Mouse (Mus musculus) NIH3T3 (cell line): ENCODE measurements around the gene Mfn1.
A peak's percentile ranks its signal among the peaks of the same experiment; 100 is the strongest.

Experiments used
- DNase-seq: peaks from one replicate; pipeline ENCODE4 v3.0.0-alpha.2; 2012; ENCODE audit warnings: low read depth

Gene Mfn1

GRCm38 (mm10) chr3:32529303-32529898 is at the start of gene Mfn1:
Gene Mfn1 (plus strand): TSS chr3:32529465.
- peak; percentile 94 for DNase-seq

- DNase-seq = no peak
Observed at GRCm38 (mm10) chr3:32479961-32480360, 49.3 kb upstream of the Mfn1 start.

- DNase-seq = no peak
Observed at GRCm38 (mm10) chr3:32483035-32483434, 46.2 kb upstream of the Mfn1 start.

- peak; percentile 75 for DNase-seq
Observed at GRCm38 (mm10) chr3:32486543-32486942, 42.7 kb upstream of the Mfn1 start.

DNA sequence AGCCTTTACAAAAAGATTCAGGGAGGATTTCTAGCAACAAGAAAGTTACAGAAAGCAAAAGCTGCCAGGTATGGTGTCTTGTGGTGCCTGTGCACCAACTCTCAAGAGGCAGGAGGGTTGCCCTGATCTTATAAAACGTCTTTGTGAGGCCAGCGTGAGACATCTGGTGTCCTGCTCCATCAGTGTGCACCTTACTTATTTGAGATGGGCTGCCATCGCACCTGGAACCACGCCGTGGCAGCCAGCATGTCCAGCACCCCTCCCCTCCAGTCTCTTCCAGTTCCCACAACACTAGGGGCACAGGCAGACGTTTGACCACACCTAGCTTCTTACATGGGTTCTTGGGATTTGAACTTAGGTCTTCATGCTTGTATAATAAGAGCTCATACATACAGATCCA is 41.1 kb upstream of the Mfn1 start:
- no peak for DNase-seq

- DNase-seq = no peak
Observed at GRCm38 (mm10) chr3:32490076-32490927, 39.0 kb upstream of the Mfn1 start.

- DNase-seq = no peak
Observed at GRCm38 (mm10) chr3:32490928-32491315, 38.3 kb upstream of the Mfn1 start.

DNA sequence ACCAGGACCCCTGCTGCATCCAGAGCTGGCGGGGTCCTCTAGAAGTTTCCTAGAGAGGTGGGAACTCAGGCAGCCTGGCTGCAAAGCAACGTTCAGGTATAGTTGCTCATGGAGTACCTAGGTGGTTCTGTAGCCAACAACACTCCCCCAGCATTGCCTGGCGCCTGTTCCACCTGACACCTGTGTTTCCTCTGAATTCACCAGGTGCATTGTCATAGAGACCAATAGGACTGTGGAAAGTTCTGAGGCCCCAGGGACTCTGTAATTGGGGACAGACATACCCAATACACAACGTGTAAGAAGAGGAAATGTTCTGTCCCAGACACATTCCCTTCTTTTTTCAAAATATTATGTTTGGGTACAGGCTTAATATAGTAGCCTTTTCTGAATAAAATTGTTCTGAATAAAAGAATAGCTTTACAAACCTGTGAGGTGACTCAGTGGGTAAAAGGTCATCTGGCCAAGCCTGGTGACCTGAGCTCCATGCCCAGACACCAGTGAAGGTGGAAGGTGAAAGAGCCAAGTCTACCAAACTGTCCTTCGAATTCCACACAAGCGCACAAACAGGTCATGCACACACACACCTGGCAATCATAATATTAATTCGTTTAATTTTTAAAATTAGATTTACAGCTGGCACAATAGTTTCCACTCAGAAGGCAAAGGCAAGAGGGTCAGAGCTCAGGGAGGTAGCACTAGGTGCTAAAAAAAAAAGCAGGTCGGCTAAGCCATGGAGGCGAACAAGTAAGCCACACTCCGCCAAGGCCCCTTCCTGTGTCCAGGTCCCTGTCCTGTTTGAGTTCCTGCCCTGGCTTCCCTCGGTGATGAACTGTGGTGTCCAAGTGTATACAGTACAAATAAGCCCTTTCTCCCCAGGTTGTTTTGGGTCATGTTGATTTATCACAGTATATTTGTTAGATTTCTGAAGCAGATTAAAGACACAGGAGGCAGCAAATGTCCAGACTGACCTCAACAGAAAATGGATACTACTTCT is 36.9 kb upstream of the Mfn1 start, which contains the start of gene Kcnmb3:
TSS of gene Kcnmb3 (minus strand) at position 135 of the 994 bp plus-strand sequence.
- no peak for DNase-seq

GRCm38 (mm10) chr3:32494387-32495087 is 34.7 kb upstream of the Mfn1 start:
- DNase-seq = no peak

DNA sequence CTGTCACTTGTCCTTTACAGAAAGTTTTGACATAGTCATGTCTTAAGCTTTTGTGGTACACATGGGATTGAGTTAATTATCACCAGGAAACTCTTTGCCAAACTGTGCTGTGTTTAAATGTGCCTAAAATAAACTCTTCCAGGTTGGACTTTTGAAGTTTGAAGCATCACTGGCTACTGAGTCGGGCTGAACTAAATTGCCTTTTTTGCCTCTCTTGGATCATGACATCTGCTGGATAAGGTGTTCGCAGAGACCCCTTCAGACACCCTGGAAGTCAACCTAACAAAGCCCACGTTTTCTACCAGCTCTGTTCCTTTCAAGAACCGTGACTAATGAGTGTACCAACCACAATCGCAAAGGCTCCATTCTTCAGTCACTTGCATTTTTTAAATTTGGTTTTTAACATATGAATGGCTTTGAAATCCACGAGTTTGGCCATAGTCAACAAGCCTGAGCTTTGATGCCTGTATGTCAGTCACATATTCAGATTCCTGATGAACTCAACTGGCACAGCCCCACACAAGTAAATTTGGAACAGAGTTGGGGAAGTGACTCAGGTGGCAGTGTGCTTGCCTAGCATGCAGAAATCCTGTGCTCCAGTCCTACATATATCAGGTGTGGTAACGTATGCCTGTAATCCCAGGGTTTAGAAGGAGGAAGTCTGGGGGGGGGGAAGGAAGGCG is 34.0 kb upstream of the Mfn1 start:
- no peak for DNase-seq

- DNase-seq = peak; percentile 52
Observed at GRCm38 (mm10) chr3:32495856-32496710, 33.2 kb upstream of the Mfn1 start.

- DNase-seq = peak; percentile 66
Observed at GRCm38 (mm10) chr3:32496711-32497070, 32.6 kb upstream of the Mfn1 start.

DNA sequence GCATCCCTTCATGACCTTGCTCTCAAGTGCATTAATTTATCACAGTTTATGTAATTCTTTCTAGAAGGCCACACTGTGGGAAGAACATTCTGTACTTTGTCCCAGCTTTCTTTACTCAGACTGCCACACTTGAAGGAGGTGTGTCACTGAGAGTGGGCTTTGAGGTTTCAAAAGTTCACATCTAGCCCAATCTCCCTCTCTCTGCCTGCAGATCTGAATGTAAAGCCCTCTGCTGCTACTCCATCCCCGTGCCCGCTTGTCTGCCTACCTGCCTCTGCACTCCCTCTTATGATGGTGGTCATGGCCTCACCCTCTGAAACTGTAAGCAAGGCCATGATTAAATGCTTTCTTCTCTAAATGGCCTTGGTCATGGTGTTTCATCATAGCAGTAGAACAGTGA is 28.9 kb upstream of the Mfn1 start:
- no peak for DNase-seq

DNA sequence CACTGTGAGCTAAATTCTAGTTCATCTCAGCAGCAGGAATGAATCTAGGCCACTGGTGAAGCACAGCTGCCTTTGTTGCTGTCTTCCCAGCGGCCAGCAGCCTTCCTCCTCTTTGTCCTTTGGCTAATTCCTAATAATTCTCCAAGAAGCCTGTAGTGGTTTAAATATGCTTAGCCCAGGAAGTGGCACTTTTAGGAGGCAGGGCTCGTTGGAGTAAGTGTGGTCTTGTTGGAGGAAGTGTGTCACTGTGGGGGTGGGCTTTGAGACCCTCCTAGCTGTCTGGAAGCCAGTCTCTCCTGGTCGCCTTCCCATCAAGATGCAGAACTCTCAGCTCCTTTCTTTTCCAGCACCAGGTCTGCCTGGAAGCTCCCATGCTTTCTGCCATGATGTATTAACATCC is 23.4 kb upstream of the Mfn1 start:
- no peak for DNase-seq

- DNase-seq = no peak
Observed at GRCm38 (mm10) chr3:32506366-32507225, 22.7 kb upstream of the Mfn1 start.

- DNase-seq = peak; percentile 90
Observed at GRCm38 (mm10) chr3:32508666-32509324, 20.5 kb upstream of the Mfn1 start.

DNA sequence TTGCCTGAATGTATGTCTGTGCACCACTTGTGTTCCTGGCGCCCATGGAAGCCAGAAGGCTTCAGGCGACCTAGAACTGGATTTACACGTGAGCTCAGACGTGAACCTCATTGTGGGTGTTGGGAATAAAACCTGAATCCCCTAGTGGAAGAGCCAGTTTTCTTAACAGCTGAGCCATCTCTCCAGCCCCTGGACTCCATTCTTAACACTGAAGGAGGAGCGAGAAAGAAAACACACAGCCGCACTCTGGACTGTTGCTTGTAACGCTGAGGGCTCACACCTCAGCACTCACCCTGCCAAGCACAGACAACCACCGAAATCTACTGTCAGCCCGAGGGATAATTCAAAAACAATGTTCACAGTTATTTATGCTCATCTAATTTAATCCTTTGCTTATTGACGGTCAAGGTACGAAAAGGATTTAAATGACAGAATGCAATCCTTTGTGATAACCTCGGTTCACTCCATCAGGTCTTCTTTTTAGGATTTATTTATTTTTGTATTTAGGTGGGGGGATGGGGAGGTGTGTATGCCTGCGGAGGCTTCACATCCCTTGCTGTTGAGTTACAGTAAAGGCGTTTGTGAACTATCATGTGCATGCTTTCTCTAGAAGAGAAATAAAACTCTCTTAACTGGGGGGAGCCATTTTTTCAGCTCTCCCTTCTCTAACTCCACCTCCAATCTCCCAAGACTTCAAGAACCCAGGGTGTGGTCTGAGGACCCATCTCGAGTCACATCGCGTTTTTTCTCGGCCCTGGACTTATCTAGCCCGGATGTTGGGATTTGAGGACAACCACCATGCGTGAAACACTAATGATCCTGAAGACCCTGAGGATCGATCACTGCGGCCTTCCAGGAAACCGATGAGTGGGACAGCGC is 19.5 kb upstream of the Mfn1 start, which contains the start of gene Zfp639:
TSS of gene Zfp639 (plus strand) at position 764 of the 879 bp plus-strand sequence.
- peak; percentile 39 for DNase-seq
